ENCODE assay signal across 8 mouse cellular contexts in genomic region chr2:130581201-130581600, GRCm38 (mm10). TPM values are rescaled to one million over a fixed set of nuclear protein-coding genes. Genes with fewer than 3 reads are reported as not detected.
DNase-seq lines count a peak whose midpoint lies in the region; ATAC-seq and TF ChIP-seq lines count a peak whose summit lies in the region.

No protein-coding gene starts in this region.

- H3K9ac ChIP-seq in heart, adult 2 months (ENCODE audit: low read depth, low read length), result no peak overlapping the region
- 0 out of 2 replicates have a peak overlapping the region, but pooled peaks have one; percentile 22 for H3K9ac ChIP-seq in ES-Bruce4 (ENCODE audit: low read depth, poor library complexity, severe bottlenecking)
- H3K9ac ChIP-seq in hindbrain, embryonic 13.5 days, result no peak overlapping the region
- H3K9ac ChIP-seq in midbrain, embryonic 13.5 days (replicated peaks), result peak overlapping the region; percentile 49

- WGBS in heart, embryonic 10.5 days, result 4% methylated on average over 16 of the region's 16 CpGs
- 14% methylated on average over 16 of the region's 16 CpGs for WGBS in heart, adult 2 months
- WGBS in hindbrain, embryonic 13.5 days, result 3% methylated on average over 16 of the region's 16 CpGs
- WGBS in midbrain, embryonic 13.5 days, result 3% methylated on average over 16 of the region's 16 CpGs

- no peaks in the 10 kb centered on the region for H3K9me3 ChIP-seq in heart, embryonic 10.5 days
- H3K9me3 ChIP-seq in ES-Bruce4 (replicated peaks; ENCODE audit: control insufficient read depth, insufficient read depth, low read length, poor library complexity, severe bottlenecking), result no peaks in the 10 kb centered on the region
- H3K9me3 ChIP-seq in hindbrain, embryonic 13.5 days, result no peaks in the 10 kb centered on the region
- no peaks in the 10 kb centered on the region for H3K9me3 ChIP-seq in midbrain, embryonic 13.5 days

- peak overlapping the region; percentile 49 for H3K4me2 ChIP-seq in hindbrain, embryonic 13.5 days
- H3K4me2 ChIP-seq in midbrain, embryonic 13.5 days (replicated peaks), result peak overlapping the region; percentile 50

- no peak for ATAC-seq in hindbrain, embryonic 13.5 days (ENCODE audit: low FRiP score)
- ATAC-seq in midbrain, embryonic 13.5 days, result no peak; the same call in 1 of the 2 replicates

- no peak for DNase-seq in heart, embryonic 10.5 days (ENCODE audit: low spot score)
- DNase-seq in heart, adult 2 months, result no peak
- DNase-seq in layer of hippocampus, adult 9-10 months (ENCODE audit: low spot score), result no peak
- no peak for DNase-seq in gastrocnemius, postnatal 25 days
- no peak for DNase-seq in thymus, postnatal 4 days

- TF ChIP-seq CTCF in heart, adult 2 months (IDR thresholded peaks at IDR 0.05), result no peak
- no peak for TF ChIP-seq CTCF in ES-Bruce4 (IDR thresholded peaks at IDR 0.05; ENCODE audit: low read depth, low read length)

- intact Hi-C loops in heart, adult 2 months (cut with DNase I), result no loop called here

- peaks cover 53% of the 10 kb centered on the region for H3K4me1 ChIP-seq in heart, embryonic 10.5 days
- H3K4me1 ChIP-seq in heart, adult 2 months (ENCODE audit: control insufficient read depth, insufficient read depth, low read length), result no peaks in the 10 kb centered on the region
- no peaks in the 10 kb centered on the region for H3K4me1 ChIP-seq in ES-Bruce4 (ENCODE audit: control insufficient read depth, insufficient read depth, low read length)
- H3K4me1 ChIP-seq in hindbrain, embryonic 13.5 days (replicated peaks), result peaks cover 29% of the 10 kb centered on the region
- H3K4me1 ChIP-seq in midbrain, embryonic 13.5 days (replicated peaks), result peaks cover 31% of the 10 kb centered on the region

- no peaks in the 10 kb centered on the region for H3K79me2 ChIP-seq in heart, adult 2 months (replicated peaks; ENCODE audit: control insufficient read depth, insufficient read depth, low read length)

- no peak for TF ChIP-seq POLR2A in heart, adult 2 months (IDR thresholded peaks at IDR 0.05; ENCODE audit: insufficient read depth, low read depth, low read length)
- TF ChIP-seq POLR2A in ES-Bruce4 (IDR thresholded peaks at IDR 0.05; ENCODE audit: insufficient read depth, low read length), result no peak

- no peak for TF ChIP-seq EP300 in heart, adult 2 months (IDR thresholded peaks at IDR 0.05; ENCODE audit: insufficient read depth, low read depth, low read length)
- no peak for TF ChIP-seq EP300 in ES-Bruce4 (IDR thresholded peaks at IDR 0.05; ENCODE audit: insufficient read depth, low read depth, low read length)

- H3K36me3 ChIP-seq in heart, embryonic 10.5 days, result no peaks in the 10 kb centered on the region
- no peaks in the 10 kb centered on the region for H3K36me3 ChIP-seq in heart, adult 2 months (ENCODE audit: control insufficient read depth, insufficient read depth, low read length)
- H3K36me3 ChIP-seq in ES-Bruce4 (ENCODE audit: control insufficient read depth, insufficient read depth, low read length, poor library complexity, severe bottlenecking), result no peaks in the 10 kb centered on the region
- H3K36me3 ChIP-seq in hindbrain, embryonic 13.5 days, result no peaks in the 10 kb centered on the region
- H3K36me3 ChIP-seq in midbrain, embryonic 13.5 days, result no peaks in the 10 kb centered on the region

- H3K4me3 ChIP-seq in heart, embryonic 10.5 days, result peak overlapping the region; percentile 57
- H3K4me3 ChIP-seq in heart, adult 2 months, result no peak overlapping the region
- peak overlapping the region; percentile 21 for H3K4me3 ChIP-seq in ES-Bruce4 (ENCODE audit: low read depth, low read length)
- H3K4me3 ChIP-seq in hindbrain, embryonic 13.5 days, result peak overlapping the region; percentile 31
- H3K4me3 ChIP-seq in midbrain, embryonic 13.5 days (replicated peaks), result peak overlapping the region; percentile 31

- peaks cover 75% of the 10 kb centered on the region for H3K27me3 ChIP-seq in heart, embryonic 10.5 days (ENCODE audit: insufficient read depth, poor library complexity, severe bottlenecking)
- H3K27me3 ChIP-seq in heart, adult 2 months (ENCODE audit: control insufficient read depth, insufficient read depth, low read length), result peaks cover 24% of the 10 kb centered on the region
- peaks cover 3% of the 10 kb centered on the region; the same call in 1 of the 2 replicates for H3K27me3 ChIP-seq in ES-Bruce4 (ENCODE audit: control insufficient read depth, insufficient read depth, low read length, poor library complexity, severe bottlenecking)
- H3K27me3 ChIP-seq in hindbrain, embryonic 13.5 days, result peaks cover 81% of the 10 kb centered on the region
- H3K27me3 ChIP-seq in midbrain, embryonic 13.5 days, result peaks cover 80% of the 10 kb centered on the region

- peak overlapping the region; percentile 37; the same call in 1 of the 2 replicates for H3K27ac ChIP-seq in heart, embryonic 10.5 days
- no peak overlapping the region for H3K27ac ChIP-seq in heart, adult 2 months
- H3K27ac ChIP-seq in ES-Bruce4 (ENCODE audit: insufficient read depth, low read length), result no peak overlapping the region
- no peak overlapping the region for H3K27ac ChIP-seq in hindbrain, embryonic 13.5 days
- no peak overlapping the region for H3K27ac ChIP-seq in midbrain, embryonic 13.5 days

RNA-seq across cellular contexts. Expression of gene Avp, which starts 1.2 kb away (rescaled TPM):
- polyA plus RNA-seq in heart, embryonic 10.5 days (2016; fragmentation: Nextera tagmentation; extraction: Ambion mirVana), result 0.33 and 1.2 TPM in 2 replicates
- 10 to 100 TPM in 1 of 2 experiments, 1 to 10 TPM in 1; 9.8 to 10.3 TPM for total RNA-seq in heart, adult 2 months (2021)
- polyA plus RNA-seq in heart, adult 2 months (2012; rRNA removed), result not detected in 2 replicates
- not detected in 2 replicates for polyA plus RNA-seq in ES-Bruce4 (2011; ENCODE audit: insufficient read depth, insufficient read length, low read depth, missing spikeins)
- not detected in 2 replicates for polyA plus RNA-seq in hindbrain, embryonic 13.5 days (2015; fragmentation: Nextera tagmentation; extraction: Ambion mirVana)
- polyA plus RNA-seq in midbrain, embryonic 13.5 days (2015; fragmentation: Nextera tagmentation; extraction: Ambion mirVana), result 0.88 TPM in 1 of 2 replicates, not detected in the other
- not detected for total RNA-seq in gastrocnemius, postnatal 25 days (2021)

RNA-seq across cellular contexts. Expression of gene Oxt, which starts 5.2 kb away (rescaled TPM):
- not detected in 2 replicates for polyA plus RNA-seq in heart, embryonic 10.5 days (2016; fragmentation: Nextera tagmentation; extraction: Ambion mirVana)
- total RNA-seq in heart, adult 2 months (2021), result not detected
- polyA plus RNA-seq in heart, adult 2 months (2012; rRNA removed), result not detected in 2 replicates
- not detected in 2 replicates for polyA plus RNA-seq in ES-Bruce4 (2011; ENCODE audit: insufficient read depth, insufficient read length, low read depth, missing spikeins)
- polyA plus RNA-seq in hindbrain, embryonic 13.5 days (2015; fragmentation: Nextera tagmentation; extraction: Ambion mirVana), result not detected in 2 replicates
- not detected in 2 replicates for polyA plus RNA-seq in midbrain, embryonic 13.5 days (2015; fragmentation: Nextera tagmentation; extraction: Ambion mirVana)
- total RNA-seq in gastrocnemius, postnatal 25 days (2021), result not detected

RNA-seq across cellular contexts. Expression of gene Mrps26, which starts 17.7 kb away (rescaled TPM):
- polyA plus RNA-seq in heart, embryonic 10.5 days (2016; fragmentation: Nextera tagmentation; extraction: Ambion mirVana), result 91.5 and 105 TPM in 2 replicates
- total RNA-seq in heart, adult 2 months (2021), result 10 to 100 TPM; 57.6 to 72.9 TPM
- 39.4 and 40.9 TPM in 2 replicates for polyA plus RNA-seq in heart, adult 2 months (2012; rRNA removed)
- 13.3 and 17.0 TPM in 2 replicates for polyA plus RNA-seq in ES-Bruce4 (2011; ENCODE audit: insufficient read depth, insufficient read length, low read depth, missing spikeins)
- 83.9 and 88.8 TPM in 2 replicates for polyA plus RNA-seq in hindbrain, embryonic 13.5 days (2015; fragmentation: Nextera tagmentation; extraction: Ambion mirVana)
- 81.9 and 94.9 TPM in 2 replicates for polyA plus RNA-seq in midbrain, embryonic 13.5 days (2015; fragmentation: Nextera tagmentation; extraction: Ambion mirVana)
- total RNA-seq in gastrocnemius, postnatal 25 days (2021), result 10 to 100 TPM; 44.9 to 45.0 TPM

RNA-seq across cellular contexts. Expression of gene Fastkd5, which starts 48.6 kb away (rescaled TPM):
- 18.9 and 19.6 TPM in 2 replicates for polyA plus RNA-seq in heart, embryonic 10.5 days (2016; fragmentation: Nextera tagmentation; extraction: Ambion mirVana)
- total RNA-seq in heart, adult 2 months (2021), result 1 to 10 TPM; 7.5 to 9.0 TPM
- 2.2 and 5.1 TPM in 2 replicates for polyA plus RNA-seq in heart, adult 2 months (2012; rRNA removed)
- polyA plus RNA-seq in ES-Bruce4 (2011; ENCODE audit: insufficient read depth, insufficient read length, low read depth, missing spikeins), result 21.5 and 22.5 TPM in 2 replicates
- 11.7 and 12.9 TPM in 2 replicates for polyA plus RNA-seq in hindbrain, embryonic 13.5 days (2015; fragmentation: Nextera tagmentation; extraction: Ambion mirVana)
- polyA plus RNA-seq in midbrain, embryonic 13.5 days (2015; fragmentation: Nextera tagmentation; extraction: Ambion mirVana), result 13.8 and 13.9 TPM in 2 replicates
- 1 to 10 TPM; 5.0 to 6.4 TPM for total RNA-seq in gastrocnemius, postnatal 25 days (2021)

RNA-seq across cellular contexts. Expression of gene Ubox5, which starts 48.6 kb away (rescaled TPM):
- polyA plus RNA-seq in heart, embryonic 10.5 days (2016; fragmentation: Nextera tagmentation; extraction: Ambion mirVana), result 10.8 and 14.2 TPM in 2 replicates
- total RNA-seq in heart, adult 2 months (2021), result 1 to 10 TPM; 3.9 to 5.2 TPM
- polyA plus RNA-seq in heart, adult 2 months (2012; rRNA removed), result 5.0 and 5.6 TPM in 2 replicates
- 10.4 and 11.6 TPM in 2 replicates for polyA plus RNA-seq in ES-Bruce4 (2011; ENCODE audit: insufficient read depth, insufficient read length, low read depth, missing spikeins)
- 11.5 and 11.8 TPM in 2 replicates for polyA plus RNA-seq in hindbrain, embryonic 13.5 days (2015; fragmentation: Nextera tagmentation; extraction: Ambion mirVana)
- 12.8 and 13.4 TPM in 2 replicates for polyA plus RNA-seq in midbrain, embryonic 13.5 days (2015; fragmentation: Nextera tagmentation; extraction: Ambion mirVana)
- total RNA-seq in gastrocnemius, postnatal 25 days (2021), result 1 to 10 TPM; 3.3 to 3.8 TPM

Comparison
In these comparisons a context has a peak if more than half of its experiments do, and no peak if none do; other contexts are left out.
1. H3K9ac ChIP-seq: peak in ES-Bruce4 (single experiment) and midbrain, embryonic 13.5 days (single experiment); none in heart, adult 2 months (single experiment) and hindbrain, embryonic 13.5 days (single experiment).